Mouse (Mus musculus) embryonic facial prominence, embryonic 10.5 days (tissue): ENCODE measurements around the gene Hmga1b. TPM values are rescaled to one million over a fixed set of nuclear protein-coding genes. Genes with fewer than 3 reads are reported as not detected.
"Not testable (repeated sequence)": the region's sequence is repeated elsewhere in the genome, so short reads cannot be mapped to it uniquely, and the experiment has no call there.

Experiments used
- DNase-seq: peaks from one replicate; pipeline ENCODE4 v3.0.0-alpha.2; 2017; ENCODE audit warnings: low spot score
- H3K27ac ChIP-seq: fragments of 300-500 bp; sonication (generic); replicated peaks from 2 replicates; pipeline ENCODE4 v1.5.1; 2016; ENCODE audit warnings: mild to moderate bottlenecking
- H3K27me3 ChIP-seq: fragments of 300-500 bp; sonication (generic); replicated peaks from 2 replicates; pipeline ENCODE4 v1.6.1; 2016; ENCODE audit warnings: low read depth, mild to moderate bottlenecking; ENCODE audit not compliant: poor library complexity, severe bottlenecking
- H3K36me3 ChIP-seq: fragments of 300-500 bp; sonication (generic); replicated peaks from 2 replicates; pipeline ENCODE4 v1.6.1; 2016; ENCODE audit warnings: mild to moderate bottlenecking, moderate library complexity
- H3K4me1 ChIP-seq: fragments of 300-500 bp; sonication (generic); 2 replicates; pipeline ENCODE4 v1.6.1; 2016
- H3K4me3 ChIP-seq: fragments of 300-500 bp; sonication (generic); 2 replicates; pipeline ENCODE4 v1.5.1; 2016; ENCODE audit warnings: mild to moderate bottlenecking, moderate library complexity
- H3K9me3 ChIP-seq: fragments of 300-500 bp; sonication (generic); 2 replicates; pipeline ENCODE4 v1.6.1; 2016; ENCODE audit warnings: mild to moderate bottlenecking
- WGBS: fragments of 180-500 bp; shearing (Covaris S2); methylation state at CpG from one replicate; pipeline ENCODE4 v1.1.7; 2016; 5-methylcytosine and 5-hydroxymethylcytosine counted together
- polyA plus RNA-seq: library from polyadenylated mRNA; unstranded; fragments of >200 nt; fragmentation: Nextera tagmentation; extraction: Ambion mirVana; gene quantifications from 2 replicates; pipeline ENCODE4 v1.2.1, GENCODE M21; 2016

The Hmga1b gene
- polyA plus RNA-seq, 1 experiment from 2014 or later, result 10.5 TPM

DNA sequence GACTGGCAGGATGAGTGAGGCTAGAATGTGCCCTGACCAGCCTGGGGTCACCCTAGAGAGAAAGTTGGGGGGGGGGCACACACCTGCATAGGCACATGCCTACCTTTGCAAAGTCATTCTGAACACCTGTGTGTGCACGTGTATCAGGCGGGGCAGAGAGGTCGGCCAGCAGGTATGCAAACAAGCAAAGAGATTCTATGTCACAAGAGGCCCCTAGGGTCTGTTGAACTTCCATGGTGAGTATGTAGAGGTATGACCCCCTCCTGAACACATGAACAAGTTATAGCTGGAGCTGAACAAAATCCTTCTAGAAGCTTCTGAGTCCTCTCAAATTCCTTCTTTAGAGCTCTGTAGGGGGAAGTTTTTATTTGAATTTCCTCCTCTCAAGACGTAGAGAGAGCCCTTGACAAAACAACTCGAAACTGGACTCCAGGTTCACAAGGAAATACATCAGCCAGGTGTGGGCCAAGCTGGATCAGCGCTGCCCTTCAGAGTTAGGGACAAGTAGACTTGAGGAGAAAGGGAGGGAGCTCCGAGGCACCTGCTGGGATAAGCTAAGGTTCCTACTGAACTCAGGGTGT lies 18.4 kb upstream of the Hmga1b start:
- H3K36me3 ChIP-seq, result no peaks in the 10 kb centered on the region
- H3K4me1 ChIP-seq, result no peaks in the 10 kb centered on the region
- WGBS, result 77% methylated on average over 7 of the region's 7 CpGs
- no peak overlapping the region for H3K4me3 ChIP-seq
- no peaks in the 10 kb centered on the region for H3K27me3 ChIP-seq
- DNase-seq, result no peak
- no peak overlapping the region for H3K27ac ChIP-seq
- no peaks in the 10 kb centered on the region for H3K9me3 ChIP-seq

DNA sequence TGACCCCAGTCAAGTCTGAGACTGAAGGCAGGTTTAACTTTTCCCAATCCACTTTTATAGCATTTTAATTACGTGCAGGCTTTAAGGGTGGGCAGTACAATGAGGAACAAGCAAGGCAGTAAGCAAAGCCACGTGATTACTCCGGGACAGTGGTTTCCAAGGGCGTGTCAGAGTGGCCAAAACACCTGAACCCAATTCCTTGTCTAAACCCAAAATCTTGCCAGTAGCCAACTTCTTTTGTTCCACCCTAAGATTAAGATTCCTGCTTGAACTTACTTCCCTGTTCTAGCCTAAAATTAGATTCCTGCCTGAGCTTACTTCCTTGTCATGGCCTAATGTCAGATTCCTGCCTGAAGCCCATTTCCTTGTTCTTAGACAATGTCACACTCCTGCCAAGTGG lies 14.6 kb upstream of the Hmga1b start:
- no peak overlapping the region for H3K27ac ChIP-seq
- H3K4me3 ChIP-seq, result no peak overlapping the region
- no peaks in the 10 kb centered on the region for H3K9me3 ChIP-seq
- no peaks in the 10 kb centered on the region for H3K4me1 ChIP-seq
- H3K27me3 ChIP-seq, result 0 out of 2 replicates have a peak, but pooled peaks cover 4% of the 10 kb centered on the region
- no peaks in the 10 kb centered on the region for H3K36me3 ChIP-seq
- WGBS, result 76% methylated on average over 4 of the region's 4 CpGs
- no peak for DNase-seq

DNA sequence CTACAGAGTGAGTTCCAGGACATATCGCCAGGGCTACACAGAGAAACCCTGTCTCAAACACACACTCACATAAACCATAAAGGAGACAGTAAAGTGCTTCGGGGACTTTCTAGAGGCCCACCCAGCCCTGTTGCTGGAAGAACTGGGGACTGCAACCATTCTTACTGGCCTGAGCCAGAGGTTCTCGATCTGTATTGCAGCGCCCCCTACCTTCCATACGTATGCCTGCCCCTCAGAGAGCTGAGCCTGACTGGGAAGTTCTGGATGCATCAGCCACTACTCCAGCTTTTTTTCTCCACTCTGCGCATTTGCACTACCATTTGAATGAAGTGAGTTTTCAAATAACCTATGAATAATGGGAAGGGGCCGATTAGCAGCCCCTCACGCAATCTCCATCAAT lies 13.2 kb upstream of the Hmga1b start:
- DNase-seq, result no peak
- Histone ChIP-seq H3K36me3 (no peaks in the 10 kb centered on the region), H3K27me3 (0 out of 2 replicates have a peak, but pooled peaks cover 4% of the 10 kb centered on the region), H3K27ac (no peak overlapping the region), H3K4me1 (no peaks in the 10 kb centered on the region), H3K9me3 (no peaks in the 10 kb centered on the region), H3K4me3 (no peak overlapping the region)
- WGBS, result 62% methylated on average over 8 of the region's 8 CpGs

DNA sequence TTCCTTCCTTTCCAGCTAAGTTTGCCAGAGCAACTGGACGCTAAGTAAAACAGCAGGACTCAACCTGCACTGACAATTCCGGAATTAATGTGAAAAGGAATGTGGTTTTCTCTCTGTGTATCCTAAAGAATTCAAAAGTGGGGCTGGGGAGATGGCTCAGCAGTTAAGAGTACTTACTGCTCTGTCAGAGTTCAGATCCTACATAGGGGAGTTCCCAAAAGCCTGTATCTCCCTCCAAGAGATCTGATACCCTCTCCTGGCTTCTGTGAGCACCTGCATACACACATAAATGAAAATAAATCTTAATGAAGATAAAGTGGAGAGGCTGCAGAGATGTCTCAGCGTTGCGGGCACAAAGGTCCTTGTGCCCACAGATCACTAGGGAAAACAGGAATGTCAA lies 11.0 kb upstream of the Hmga1b start:
- 69% methylated on average over 4 of the region's 4 CpGs for WGBS
- Histone ChIP-seq H3K4me1 (no peaks in the 10 kb centered on the region), H3K9me3 (peaks cover 3% of the 10 kb centered on the region), H3K4me3 (no peak overlapping the region), H3K27ac (no peak overlapping the region), H3K27me3 (0 out of 2 replicates have a peak, but pooled peaks cover 4% of the 10 kb centered on the region), H3K36me3 (no peaks in the 10 kb centered on the region)
- no peak for DNase-seq

DNA sequence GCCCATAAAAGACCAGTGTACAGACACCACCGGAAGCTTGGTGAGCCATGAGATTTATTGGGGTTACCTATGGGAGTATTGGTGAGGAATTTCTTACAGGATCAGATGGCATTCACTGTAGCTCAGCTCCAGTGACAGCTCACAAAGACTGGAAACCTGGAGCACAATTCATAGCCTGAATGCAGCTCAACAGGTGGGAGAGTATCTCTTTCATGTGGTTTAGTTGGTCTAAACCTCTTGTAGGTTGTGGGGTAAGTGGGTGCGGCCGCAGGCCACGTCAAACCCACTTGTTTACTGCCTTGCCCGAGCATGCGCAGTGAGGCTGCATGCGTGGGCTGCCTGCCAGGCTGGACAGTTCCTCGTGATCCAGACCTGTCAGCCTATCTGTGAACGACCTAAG lies 2.4 kb upstream of the Hmga1b start:
- Histone ChIP-seq H3K9me3 (peaks cover 41% of the 10 kb centered on the region), H3K36me3 (no peaks in the 10 kb centered on the region), H3K4me3 (no peak overlapping the region), H3K27ac (no peak overlapping the region), H3K4me1 (no peaks in the 10 kb centered on the region), H3K27me3 (peaks cover 30% of the 10 kb centered on the region)
- WGBS, result 93% methylated on average over 9 of the region's 9 CpGs
- DNase-seq, result no peak

DNA sequence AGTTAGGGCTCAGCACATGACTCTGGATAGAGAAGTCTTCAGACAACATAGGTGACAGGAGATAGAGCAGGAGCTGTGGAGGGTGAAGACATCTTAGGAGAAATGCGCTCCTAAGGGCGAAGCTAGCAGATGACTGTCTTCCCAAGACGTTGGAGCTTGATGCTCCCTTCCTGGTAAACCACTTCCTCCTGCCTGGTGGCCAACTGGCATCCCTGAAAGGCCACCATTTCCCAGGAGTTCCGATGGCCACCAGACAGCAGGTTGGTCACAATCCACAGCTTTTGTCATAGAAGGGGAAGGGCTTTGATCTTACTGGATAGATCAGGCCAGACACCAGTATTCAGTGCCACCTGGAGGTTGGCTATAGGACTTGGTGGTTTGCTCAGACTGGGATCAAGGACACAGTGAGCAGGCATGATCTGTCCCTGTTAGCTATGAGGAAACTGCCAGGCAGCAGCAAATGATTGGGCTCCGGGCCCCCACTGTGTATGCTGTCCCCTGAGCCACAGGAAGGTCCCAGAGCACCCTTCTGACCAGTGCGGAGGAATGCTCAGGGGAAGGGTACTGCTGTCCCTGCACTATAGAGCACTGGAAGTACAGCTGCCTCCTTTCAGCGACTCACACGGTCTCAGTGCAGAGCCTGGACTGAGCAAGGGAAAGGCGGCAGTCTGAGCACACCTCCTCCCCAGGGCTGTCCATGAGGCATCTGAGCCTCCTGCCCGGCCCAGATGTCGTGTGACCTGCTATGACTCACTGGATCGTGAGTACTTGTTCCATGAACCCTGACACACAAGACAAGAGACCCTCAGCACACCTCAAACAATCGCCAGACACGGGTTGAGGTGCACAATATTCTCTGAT lies 553 bp upstream of the Hmga1b start:
- H3K9me3 ChIP-seq, result peaks cover 34% of the 10 kb centered on the region
- DNase-seq, result no peak
- no peaks in the 10 kb centered on the region for H3K4me1 ChIP-seq
- peaks cover 35% of the 10 kb centered on the region for H3K27me3 ChIP-seq
- WGBS, result 73% methylated on average over 14 of the region's 14 CpGs
- no peak overlapping the region for H3K27ac ChIP-seq
- H3K36me3 ChIP-seq, result no peaks in the 10 kb centered on the region
- H3K4me3 ChIP-seq, result peak overlapping the region; percentile 34; the same call in 1 of the 2 replicates

DNA sequence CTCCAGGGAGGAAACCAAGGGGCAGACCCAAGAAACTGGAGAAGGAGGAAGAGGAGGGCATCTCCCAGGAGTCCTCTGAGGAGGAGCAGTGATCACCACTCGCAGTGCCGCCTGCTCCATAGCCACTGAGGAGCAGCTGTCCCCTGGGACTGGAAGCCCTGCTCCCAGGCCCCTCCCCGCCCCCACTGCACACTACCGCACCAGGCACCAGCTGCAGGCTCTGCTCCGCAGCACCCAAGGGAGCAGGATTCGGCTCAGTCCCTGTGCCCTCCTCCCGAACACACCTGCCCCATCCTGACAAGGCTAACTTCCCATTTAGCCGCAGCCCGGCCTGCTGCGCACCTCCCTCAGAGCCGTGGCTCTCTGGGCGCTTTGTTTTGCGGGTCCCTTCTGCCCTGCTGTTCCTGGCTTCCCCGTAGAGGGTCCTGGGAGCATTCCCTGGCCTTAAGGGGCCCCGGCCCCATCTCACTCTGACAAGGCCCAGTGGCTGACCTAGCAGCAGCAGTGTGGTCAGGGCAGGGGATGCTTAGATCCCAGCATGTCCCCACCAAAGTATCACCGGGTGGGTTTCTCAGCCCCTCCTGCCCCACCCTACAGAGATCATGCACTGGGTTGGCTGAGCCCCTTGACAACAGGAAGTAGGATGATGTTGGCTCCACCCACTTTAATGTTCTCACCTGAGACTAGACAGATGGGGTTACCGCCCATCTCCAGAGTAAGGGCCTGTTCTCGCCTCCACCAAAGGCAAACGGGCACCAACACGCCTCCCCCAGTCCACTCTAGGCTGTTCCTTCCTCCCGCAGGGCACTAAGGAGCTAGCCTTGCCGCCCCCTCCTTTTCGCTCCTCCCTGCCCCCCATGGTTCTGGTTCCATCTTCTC lies 766 bp downstream of the Hmga1b start:
- H3K36me3 ChIP-seq, DNase-seq: not testable (repeated sequence)
- peak overlapping the region; percentile 34; the same call in 1 of the 2 replicates for H3K4me3 ChIP-seq

DNA sequence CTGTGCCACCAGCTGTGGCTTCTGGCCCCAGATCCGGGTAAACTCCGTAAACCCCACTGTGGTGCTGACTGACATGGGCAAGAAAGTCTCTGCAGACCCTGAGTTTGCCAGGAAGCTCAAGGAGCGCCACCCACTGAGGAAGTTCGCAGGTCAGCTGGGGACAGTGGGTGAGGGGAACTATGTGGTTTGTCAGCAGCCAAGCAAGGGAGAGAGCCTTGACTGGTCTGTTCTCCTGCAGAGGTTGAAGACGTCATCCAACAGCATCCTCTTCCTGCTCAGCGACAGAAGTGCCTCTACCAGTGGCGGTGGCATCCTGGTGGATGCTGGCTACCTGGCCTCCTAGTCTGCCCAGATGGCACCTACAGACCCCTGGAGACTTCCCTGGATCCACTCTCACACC lies 4.4 kb downstream of the Hmga1b start:
- not testable (repeated sequence) for H3K4me1 ChIP-seq, DNase-seq, H3K4me3 ChIP-seq, H3K9me3 ChIP-seq, H3K36me3 ChIP-seq, H3K27ac ChIP-seq
- H3K27me3 ChIP-seq, result peaks cover 26% of the 10 kb centered on the region
- 78% methylated on average over 3 of the region's 7 CpGs for WGBS

More for the DNA sequence above, 766 bp downstream of the Hmga1b start:
- not testable (repeated sequence) for H3K4me1 ChIP-seq, H3K27ac ChIP-seq
- peaks cover 35% of the 10 kb centered on the region for H3K27me3 ChIP-seq
- H3K9me3 ChIP-seq, result peaks cover 21% of the 10 kb centered on the region
- 10% methylated on average over 11 of the region's 23 CpGs for WGBS

DNA sequence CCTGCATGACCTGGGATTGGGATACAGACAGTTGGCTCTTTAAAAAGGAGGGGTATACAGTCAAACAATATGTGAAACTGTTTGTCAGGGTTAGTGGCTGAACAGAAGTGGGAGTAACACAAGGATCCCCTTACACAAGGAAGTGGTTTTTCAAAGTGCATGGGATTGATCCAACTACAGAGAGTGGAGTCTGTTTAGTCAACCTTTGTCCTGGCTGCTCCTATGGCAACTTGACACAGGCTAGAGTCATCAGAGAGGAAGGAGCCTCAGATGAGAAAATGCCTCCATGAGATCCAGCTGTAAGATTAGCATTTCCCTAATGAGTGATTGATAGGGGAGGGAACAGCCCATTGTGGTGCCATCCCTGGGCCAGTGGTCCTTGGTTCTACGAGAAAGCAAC lies 5.6 kb downstream of the Hmga1b start:
- no peak overlapping the region for H3K4me3 ChIP-seq
- no peak overlapping the region for H3K27ac ChIP-seq
- WGBS, result 78% methylated on average over 1 of the region's 1 CpGs
- H3K27me3 ChIP-seq, result peaks cover 14% of the 10 kb centered on the region
- no peaks in the 10 kb centered on the region for H3K4me1 ChIP-seq
- H3K36me3 ChIP-seq, result no peaks in the 10 kb centered on the region
- no peaks in the 10 kb centered on the region for H3K9me3 ChIP-seq
- DNase-seq, result no peak

DNA sequence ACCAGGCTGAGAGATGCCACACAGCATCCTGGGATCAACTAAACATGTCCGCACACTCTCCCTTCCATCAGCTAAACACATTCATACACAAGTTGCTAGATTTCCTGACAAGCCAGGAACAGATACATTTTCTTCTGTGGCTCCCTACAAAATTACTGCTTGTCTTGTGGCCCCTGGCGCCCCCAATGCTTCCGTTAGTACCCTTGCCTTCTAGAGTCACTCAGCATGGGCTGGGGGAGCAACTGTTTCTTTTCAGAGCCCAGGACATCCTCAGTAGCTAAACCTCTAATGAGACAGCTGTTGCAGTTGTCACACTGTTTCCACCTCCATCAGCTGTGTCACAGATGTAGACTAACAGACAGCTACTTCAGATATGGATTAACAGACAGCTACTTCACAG lies 10.2 kb downstream of the Hmga1b start:
- Histone ChIP-seq H3K36me3 (no peaks in the 10 kb centered on the region), H3K27me3 (no peaks in the 10 kb centered on the region), H3K4me1 (peaks cover 18% of the 10 kb centered on the region), H3K9me3 (no peaks in the 10 kb centered on the region), H3K4me3 (no peak overlapping the region), H3K27ac (no peak overlapping the region)
- 82% methylated on average over 3 of the region's 3 CpGs for WGBS
- DNase-seq, result no peak

DNA sequence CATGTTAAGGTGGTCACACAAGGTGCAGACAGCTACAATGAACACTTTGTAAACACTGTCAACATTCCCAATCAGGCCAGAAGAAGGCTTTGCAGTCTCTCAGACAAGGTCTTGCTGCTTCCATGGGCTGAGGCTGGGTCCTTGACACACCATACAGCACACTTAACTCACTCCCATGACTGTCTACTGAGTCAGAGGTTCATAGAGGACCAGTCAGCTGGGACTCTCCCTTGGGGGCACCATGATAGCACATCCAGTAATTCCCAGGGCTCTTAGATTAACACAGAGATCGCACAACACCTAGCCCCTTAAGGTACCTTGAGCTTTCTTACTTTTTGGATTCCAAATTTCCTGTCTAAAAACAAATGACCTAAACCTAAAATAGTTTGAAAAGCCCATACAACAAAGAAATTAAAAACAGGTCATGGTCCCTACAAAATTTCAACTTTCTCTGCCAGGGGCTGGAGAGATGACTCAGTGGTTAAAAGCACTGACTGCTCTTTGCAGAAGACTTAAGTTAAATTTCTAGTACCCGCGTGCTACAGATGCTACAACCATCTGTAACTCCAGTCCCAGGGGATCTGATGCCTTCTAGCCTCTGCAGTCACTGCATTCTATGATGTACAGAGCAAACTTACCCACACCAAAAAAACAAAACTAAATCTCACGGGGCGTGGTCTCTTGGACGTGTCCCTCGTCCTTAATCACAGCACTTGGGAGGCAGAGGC lies 11.0 kb downstream of the Hmga1b start:
- no peaks in the 10 kb centered on the region for H3K9me3 ChIP-seq
- H3K27ac ChIP-seq, result no peak overlapping the region
- peaks cover 18% of the 10 kb centered on the region for H3K4me1 ChIP-seq
- DNase-seq, result no peak
- 86% methylated on average over 7 of the region's 7 CpGs for WGBS
- H3K4me3 ChIP-seq, result no peak overlapping the region
- no peaks in the 10 kb centered on the region for H3K36me3 ChIP-seq
- no peaks in the 10 kb centered on the region for H3K27me3 ChIP-seq
